In genomic region chr5:28081127-28081526, GRCm38 (mm10) we compare ENCODE assay signal across 17 mouse cellular contexts.
"Had no signal": no experiment of that assay in that cellular context is flagged by ENCODE, and none has a peak within 500 bp of the region (broad histone marks: within the 10 kb centered on the region; RNA-seq: fewer than 3 reads in every experiment).

No protein-coding gene starts in this region.

- H3K9me3 ChIP-seq: lung, embryonic 15.5 days; midbrain, embryonic 13.5 days; midbrain, embryonic 15.5 days; neural tube, embryonic 12.5 days had no signal

- H3K4me3 ChIP-seq: lung, embryonic 15.5 days; megakaryocyte, embryonic 14.5 days; midbrain, embryonic 13.5 days; midbrain, embryonic 15.5 days; neural tube, embryonic 12.5 days had no signal

- H3K4me1 ChIP-seq: lung, embryonic 15.5 days; midbrain, embryonic 13.5 days; midbrain, embryonic 15.5 days; neural tube, embryonic 12.5 days had no signal

- DNase-seq: lung, adult 2 months; lung, postnatal 14 days; lung, postnatal 36 days; right cerebral cortex, postnatal 25 days; right cerebral cortex, postnatal 4 days; spleen, adult 18-20 months; thymus, adult 2 months; thymus, postnatal 25 days; thymus, postnatal 4 days had no signal

- ATAC-seq: lung, postnatal 0 days; midbrain, embryonic 13.5 days; midbrain, embryonic 15.5 days had no signal

- H3K9ac ChIP-seq: lung, embryonic 15.5 days; midbrain, embryonic 13.5 days; midbrain, embryonic 15.5 days; neural tube, embryonic 12.5 days had no signal

- H3K27me3 ChIP-seq: lung, embryonic 15.5 days; midbrain, embryonic 13.5 days; midbrain, embryonic 15.5 days; neural tube, embryonic 12.5 days had no signal

- H3K4me2 ChIP-seq: lung, embryonic 15.5 days; midbrain, embryonic 11.5 days; midbrain, embryonic 13.5 days; midbrain, embryonic 15.5 days; neural tube, embryonic 12.5 days had no signal

- H3K27ac ChIP-seq: lung, embryonic 15.5 days; macrophage; midbrain, embryonic 13.5 days; midbrain, embryonic 15.5 days; neural tube, embryonic 12.5 days had no signal
